Mouse (Mus musculus): ENCODE results near the gene Gm12790. TPM values are rescaled to one million over a fixed set of nuclear protein-coding genes. Genes with fewer than 3 reads are reported as not detected.
"Not testable (repeated sequence)": the region's sequence is repeated elsewhere in the genome, so short reads cannot be mapped to it uniquely, and the experiment has no call there.

Gm12790 gene
- polyA plus RNA-seq (2021): not detected

- POLR2A ChIA-PET; CTCF ChIA-PET; in situ Hi-C loops (cut with MboI; ENCODE audit: low pct_unique_long_range_greater_than_20kb); ATAC-seq; DNase-seq (ENCODE audit: low read depth, low spot score); H3K27me3 ChIP-seq: not testable (repeated sequence)
These were observed at the start of gene Gm12790 for GRCm38 (mm10) chr4:101980949-101981348. Gm12790 (minus strand) TSS chr4:101981049.

- ATAC-seq (no peak), DNase-seq (ENCODE audit: low read depth, low spot score) (no peak)
- CTCF ChIA-PET: interaction anchor here (0.8 kb wide), 1 partner anchor 186 kb away, joined by 3 read pairs; no protein-coding TSS in a partner anchor
- POLR2A ChIA-PET: no interaction called here
- H3K27me3 ChIP-seq: no peaks in the 10 kb centered on the region
- in situ Hi-C loops (cut with MboI; ENCODE audit: low pct_unique_long_range_greater_than_20kb): no loop called here
- TF ChIP-seq CTCF (IDR thresholded peaks at IDR 0.05): no peak
These were observed 45.8 kb upstream of the Gm12790 start for GRCm38 (mm10) chr4:102026619-102027018.

DNA sequence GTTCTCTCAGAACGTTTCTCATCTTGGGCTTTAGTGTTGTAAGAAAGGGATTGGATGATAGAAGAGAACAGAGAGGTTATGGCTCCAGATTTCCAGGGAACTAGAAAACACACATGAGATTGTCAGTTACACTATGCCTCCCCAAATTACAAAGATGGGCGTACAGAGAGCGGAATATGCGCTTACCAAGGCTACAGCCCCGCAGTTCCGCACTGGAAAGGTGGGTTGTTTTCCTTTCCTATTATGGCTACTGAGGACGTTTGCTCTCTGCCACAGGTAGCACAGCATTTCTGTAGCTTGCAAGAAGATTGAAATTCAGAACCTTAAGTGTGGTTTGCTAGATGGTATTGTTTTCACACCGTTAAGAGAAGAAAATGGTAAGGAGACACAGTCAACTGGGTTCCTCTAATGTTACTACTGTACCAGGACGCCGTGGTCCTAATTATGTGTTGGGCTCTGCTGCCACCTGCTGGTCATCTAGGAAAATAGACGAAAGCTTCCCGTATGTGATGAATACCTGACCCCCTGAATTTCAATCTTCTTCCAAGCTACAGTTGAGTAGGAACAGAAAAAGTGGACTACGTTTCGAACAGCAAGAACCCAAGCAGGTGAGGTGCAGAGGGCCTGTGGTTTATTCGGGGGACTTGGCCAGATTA is 17.5 kb upstream of the Gm12790 start:
- ChIA-PET POLR2A (no interaction called here), CTCF (interaction anchor here (0.7 to 1.2 kb wide), 5 partner anchors 9 to 614 kb away, joined by 3 to 4 read pairs (median 3); partner anchors contain the start of gene Leprot)
- peak; percentile 69 for TF ChIP-seq CTCF (IDR thresholded peaks at IDR 0.05)
- H3K27me3 ChIP-seq: no peaks in the 10 kb centered on the region
- in situ Hi-C loops (cut with MboI; ENCODE audit: low pct_unique_long_range_greater_than_20kb): loop anchor here (10.0 kb wide), 1 partner anchor 334 kb away; no protein-coding TSS in a partner anchor
- no peak for ATAC-seq
- no peak for DNase-seq (ENCODE audit: low read depth, low spot score)

DNA sequence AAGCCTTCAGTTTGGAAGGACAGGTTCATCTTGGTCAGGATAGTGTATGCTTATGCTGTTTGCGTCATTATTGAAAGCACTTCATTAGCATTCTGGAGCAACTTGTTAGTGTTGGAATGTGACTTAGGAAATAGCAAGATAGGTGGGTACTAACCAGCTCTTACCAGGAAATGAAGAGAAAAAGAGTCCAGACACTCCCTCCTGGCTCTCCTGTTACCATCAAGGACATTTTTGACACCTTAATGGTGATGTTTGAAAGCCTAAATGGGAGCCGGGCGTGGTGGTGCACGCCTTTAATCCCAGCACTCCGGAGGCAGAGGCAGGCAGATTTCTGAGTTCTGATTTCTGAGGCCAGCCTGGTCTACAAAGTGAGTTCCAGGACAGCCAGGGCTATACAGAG is 16.6 kb upstream of the Gm12790 start:
- CTCF ChIA-PET: no interaction called here
- TF ChIP-seq CTCF (IDR thresholded peaks at IDR 0.05): no peak
- no peaks in the 10 kb centered on the region for H3K27me3 ChIP-seq
- in situ Hi-C loops (cut with MboI; ENCODE audit: low pct_unique_long_range_greater_than_20kb): loop anchor here (10.0 kb wide), 1 partner anchor 333 kb away; no protein-coding TSS in a partner anchor
- ATAC-seq (no peak), DNase-seq (ENCODE audit: low read depth, low spot score) (no peak)
- POLR2A ChIA-PET: no interaction called here

DNA sequence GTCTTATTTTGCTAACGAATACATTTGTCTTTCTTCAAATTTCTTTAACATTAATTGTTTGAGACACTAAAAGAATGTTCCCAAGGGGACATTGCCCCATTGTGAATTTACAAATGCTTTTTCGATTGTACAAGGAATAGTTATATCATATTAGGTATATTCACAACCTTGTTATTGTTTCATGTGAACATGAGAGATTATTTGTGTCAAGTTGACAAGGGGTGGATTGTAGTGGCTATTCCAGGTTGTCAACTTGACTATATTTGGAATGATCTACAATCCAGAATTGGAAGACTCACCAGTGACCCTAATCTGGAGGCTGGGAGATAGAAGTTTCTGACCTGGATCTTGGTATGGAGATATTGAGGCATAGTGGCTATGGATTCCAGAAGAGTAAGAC is 5.5 kb upstream of the Gm12790 start, which contains the start of gene Gm12789:
Gene Gm12789 (plus strand): TSS at position 301 of the 400 bp plus-strand sequence.
- CTCF ChIA-PET; ATAC-seq; POLR2A ChIA-PET; in situ Hi-C loops (cut with MboI; ENCODE audit: low pct_unique_long_range_greater_than_20kb); DNase-seq (ENCODE audit: low read depth, low spot score); H3K27me3 ChIP-seq: not testable (repeated sequence)

DNA sequence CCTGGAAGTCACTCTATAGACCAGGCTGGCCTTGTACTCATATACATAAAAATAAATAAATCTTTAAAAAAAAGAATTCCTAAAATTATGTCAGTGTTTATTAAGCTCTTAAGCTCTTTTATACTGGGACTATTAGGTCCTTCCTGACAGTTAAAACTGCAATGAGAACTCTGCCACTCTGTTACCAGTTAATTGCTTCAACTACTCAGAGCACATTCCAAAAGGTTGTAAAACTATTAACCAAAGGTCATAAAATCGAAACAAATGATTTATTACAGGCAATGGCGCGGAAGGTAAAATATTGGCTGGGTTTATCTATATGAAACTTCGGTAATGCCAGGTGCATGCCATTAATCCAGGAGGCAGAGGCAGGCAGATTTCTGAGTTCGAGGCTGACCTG is 4.8 kb upstream of the Gm12790 start:
- TF ChIP-seq CTCF (IDR thresholded peaks at IDR 0.05): no peak
- CTCF ChIA-PET: no interaction called here
- no peaks in the 10 kb centered on the region for H3K27me3 ChIP-seq
- POLR2A ChIA-PET: no interaction called here
- ATAC-seq (no peak), DNase-seq (ENCODE audit: low read depth, low spot score) (no peak)
- in situ Hi-C loops (cut with MboI; ENCODE audit: low pct_unique_long_range_greater_than_20kb): no loop called here

GRCm38 (mm10) chr4:101940107-101940506 is 40.7 kb downstream of the Gm12790 start, which contains the start of gene Gm12794:
Gm12794 (plus strand) TSS chr4:101940407.
- H3K27me3 ChIP-seq; CTCF ChIA-PET; DNase-seq (ENCODE audit: low read depth, low spot score); ATAC-seq; POLR2A ChIA-PET; in situ Hi-C loops (cut with MboI; ENCODE audit: low pct_unique_long_range_greater_than_20kb): not testable (repeated sequence)

Other genes with a start within 250 kb of the Gm12790 start
- not detected for gene B020004J07Rik, start 137.0 kb downstream of the Gm12790 start, polyA plus RNA-seq (2021)
- gene C130073F10Rik, start 87.3 kb downstream of the Gm12790 start, polyA plus RNA-seq (2021): not detected
- not detected for gene Gm12800, start 71.9 kb downstream of the Gm12790 start, polyA plus RNA-seq (2021)
- not detected for gene Gm12794, start 40.6 kb downstream of the Gm12790 start, polyA plus RNA-seq (2021)
- gene Gm12789, start 5.6 kb upstream of the Gm12790 start, polyA plus RNA-seq (2021): not detected
- 2.5 TPM for gene Pde4b, start 106.5 kb upstream of the Gm12790 start, polyA plus RNA-seq (2021)